Comparison of ENCODE assay signal across 18 mouse cellular contexts in genomic region chr3:107077101-107077500, GRCm38 (mm10). TPM values are rescaled to one million over a fixed set of nuclear protein-coding genes. Genes with fewer than 3 reads are reported as not detected.
"Had no signal": no experiment of that assay in that cellular context is flagged by ENCODE, and none has a peak within 500 bp of the region (broad histone marks: within the 10 kb centered on the region; RNA-seq: fewer than 3 reads in every experiment).

No protein-coding gene starts in this region.

- H3K4me2 ChIP-seq: liver, embryonic 13.5 days; midbrain, embryonic 13.5 days; neural tube, embryonic 13.5 days; stomach, embryonic 15.5 days had no signal

- H3K27me3 ChIP-seq: liver, embryonic 13.5 days; midbrain, embryonic 13.5 days; neural tube, embryonic 13.5 days; stomach, embryonic 15.5 days had no signal

- H3K36me3 ChIP-seq: liver, embryonic 13.5 days; midbrain, embryonic 10.5 days; midbrain, embryonic 13.5 days; neural tube, embryonic 13.5 days; stomach, embryonic 15.5 days had no signal

- H3K27ac ChIP-seq: kidney, postnatal 0 days; left cerebral cortex, adult 2 months; liver, embryonic 13.5 days; midbrain, embryonic 10.5 days; midbrain, embryonic 13.5 days; neural tube, embryonic 13.5 days; stomach, embryonic 15.5 days had no signal

- ATAC-seq: intestine, postnatal 0 days; midbrain, embryonic 13.5 days; midbrain, embryonic 16.5 days had no signal

- H3K4me3 ChIP-seq: left cerebral cortex, adult 2 months; liver, embryonic 13.5 days; megakaryocyte, embryonic 14.5 days; midbrain, embryonic 10.5 days; midbrain, embryonic 13.5 days; myocyte; neural tube, embryonic 13.5 days; stomach, embryonic 15.5 days had no signal

- H3K9me3 ChIP-seq: liver, embryonic 13.5 days; megakaryocyte, embryonic 14.5 days; midbrain, embryonic 10.5 days; midbrain, embryonic 13.5 days; neural tube, embryonic 13.5 days; stomach, embryonic 15.5 days had no signal

- DNase-seq: kidney, adult 2 months; kidney, postnatal 25 days; layer of hippocampus, postnatal 36 days; liver, embryonic 13.5 days; retina, postnatal 1 day; right cerebral cortex, postnatal 25 days had no signal

- H3K9ac ChIP-seq: liver, embryonic 13.5 days; midbrain, embryonic 13.5 days; neural tube, embryonic 13.5 days; stomach, embryonic 15.5 days had no signal

- H3K4me1 ChIP-seq: liver, embryonic 13.5 days; midbrain, embryonic 10.5 days; midbrain, embryonic 13.5 days; neural tube, embryonic 13.5 days; stomach, embryonic 15.5 days had no signal

RNA-seq across cellular contexts. Expression of gene Kcna2, which starts 23.8 kb away (rescaled TPM):
- total RNA-seq: monocyte, adult 5-6 weeks had no signal
- polyA plus RNA-seq: limb, embryonic 11.5 days; myocyte had no signal
